Mouse (Mus musculus) megakaryocyte, embryonic 14.5 days (primary cell): ENCODE measurements around the gene Olfr652. TPM values are rescaled to one million over a fixed set of nuclear protein-coding genes. Genes with fewer than 3 reads are reported as not detected.

Source experiments
- H3K27me3 ChIP-seq: replicated peaks from 2 replicates; pipeline ENCODE3; 2012; ENCODE audit warnings: inconsistent platforms
- H3K36me3 ChIP-seq: replicated peaks from 2 replicates; pipeline ENCODE3; 2012; ENCODE audit warnings: low read length, inconsistent platforms, mixed read lengths
- H3K4me1 ChIP-seq: 2 replicates; pipeline ENCODE4 v1.6.1; 2012; ENCODE audit warnings: inconsistent platforms
- H3K4me3 ChIP-seq: replicated peaks from 2 replicates; pipeline ENCODE3; 2012; ENCODE audit warnings: moderate library complexity, mild to moderate bottlenecking, inconsistent platforms
- H3K9me3 ChIP-seq: 2 replicates; pipeline ENCODE4 v1.6.1; 2012; ENCODE audit warnings: inconsistent platforms
- FLI1 ChIP-seq: IDR thresholded peaks from 2 replicates; pipeline ENCODE4 v1.6.1; 2012; ENCODE audit warnings: low read length, inconsistent platforms, mixed read lengths
- GATA1 ChIP-seq: IDR thresholded peaks from 3 replicates; pipeline ENCODE4 v1.6.1; 2012; ENCODE audit warnings: mixed read lengths, low read length, inconsistent platforms, borderline replicate concordance
- polyA plus RNA-seq: library from polyadenylated mRNA; stranded (reverse); fragments of >175 nt; gene quantifications from 2 replicates; pipeline ENCODE4 v1.2.3, GENCODE M21; 2012; ENCODE audit warnings: low replicate concordance; ENCODE audit not compliant: insufficient read depth

Olfr652 gene
- not detected in 2 replicates for polyA plus RNA-seq

DNA sequence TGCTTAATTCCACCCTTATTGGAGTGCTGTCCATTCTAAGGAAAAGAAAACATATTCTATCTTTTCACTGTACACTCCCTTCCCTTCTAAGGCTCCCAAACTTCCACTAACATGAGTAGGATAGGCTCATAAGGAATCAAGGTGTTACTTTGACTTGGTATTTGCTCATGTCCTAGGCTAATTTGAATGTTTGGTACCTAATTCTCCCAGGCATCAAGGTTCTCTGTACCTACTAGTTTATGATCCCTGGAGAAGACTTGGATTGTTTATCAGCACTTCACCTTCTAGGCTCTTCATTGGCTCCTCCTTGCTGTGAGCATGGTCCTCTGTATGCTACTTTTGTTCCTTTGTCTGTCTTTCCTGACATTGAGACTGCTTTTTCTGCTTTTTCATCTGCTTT lies at the start of gene Olfr652:
Olfr652 (plus strand) TSS at position 301 of the 400 bp plus-strand sequence.
- Histone ChIP-seq H3K27me3 (no peaks in the 10 kb centered on the region), H3K9me3 (no peaks in the 10 kb centered on the region), H3K4me3 (no peak within 1 kb of the TSS), H3K36me3 (no peaks in the 10 kb centered on the region), H3K4me1 (no peaks in the 10 kb centered on the region)
- TF ChIP-seq FLI1 (no peak), GATA1 (no peak)

DNA sequence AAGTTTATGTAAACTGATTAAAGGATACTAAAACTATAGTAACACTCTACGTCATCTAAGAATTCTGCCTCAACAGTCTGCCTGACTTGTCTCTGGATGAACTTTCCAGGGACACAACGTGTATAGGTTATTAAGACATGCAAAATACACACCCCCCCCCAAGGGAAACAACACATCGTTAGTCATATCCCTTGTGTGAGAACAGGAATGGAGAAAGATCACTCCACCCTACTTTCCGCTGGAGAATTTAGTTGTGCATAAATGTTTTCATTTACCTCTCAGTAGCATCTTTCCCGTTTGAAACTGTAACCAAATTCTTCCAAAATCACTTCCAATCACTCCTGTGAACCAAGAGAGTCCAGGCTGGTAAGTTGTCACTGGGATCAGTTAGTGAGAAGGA lies 10.9 kb upstream of the Olfr652 start, which contains the start of gene Olfr651:
Olfr651 (plus strand) TSS at position 301 of the 400 bp plus-strand sequence.
- Histone ChIP-seq H3K27me3 (no peaks in the 10 kb centered on the region), H3K4me1 (no peaks in the 10 kb centered on the region), H3K9me3 (no peaks in the 10 kb centered on the region), H3K4me3 (no peak within 1 kb of the TSS), H3K36me3 (no peaks in the 10 kb centered on the region)
- TF ChIP-seq FLI1: no peak
- TF ChIP-seq GATA1: no peak

DNA sequence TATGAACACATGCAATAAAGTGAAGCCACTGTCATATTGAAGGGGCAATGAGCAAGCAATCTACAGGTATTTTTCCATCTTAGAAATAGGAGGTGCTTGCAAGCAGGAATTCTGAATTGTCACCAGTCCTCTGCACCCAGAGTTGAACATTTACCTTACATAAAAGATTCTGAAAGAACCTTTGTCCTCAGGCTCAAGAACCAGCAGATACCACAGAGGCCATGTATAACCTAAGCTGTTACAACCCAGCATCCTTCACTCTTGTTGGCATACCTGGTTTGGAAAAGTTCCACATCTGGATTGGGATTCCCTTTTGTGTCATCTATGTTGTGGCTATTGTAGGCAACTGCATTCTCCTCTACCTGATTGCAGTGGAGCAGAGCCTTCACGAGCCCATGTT lies 8.0 kb upstream of the Olfr652 start:
- Histone ChIP-seq H3K4me1 (no peaks in the 10 kb centered on the region), H3K9me3 (no peaks in the 10 kb centered on the region), H3K4me3 (no peak overlapping the region), H3K27me3 (no peaks in the 10 kb centered on the region), H3K36me3 (no peaks in the 10 kb centered on the region)
- TF ChIP-seq FLI1: no peak
- TF ChIP-seq GATA1: no peak

DNA sequence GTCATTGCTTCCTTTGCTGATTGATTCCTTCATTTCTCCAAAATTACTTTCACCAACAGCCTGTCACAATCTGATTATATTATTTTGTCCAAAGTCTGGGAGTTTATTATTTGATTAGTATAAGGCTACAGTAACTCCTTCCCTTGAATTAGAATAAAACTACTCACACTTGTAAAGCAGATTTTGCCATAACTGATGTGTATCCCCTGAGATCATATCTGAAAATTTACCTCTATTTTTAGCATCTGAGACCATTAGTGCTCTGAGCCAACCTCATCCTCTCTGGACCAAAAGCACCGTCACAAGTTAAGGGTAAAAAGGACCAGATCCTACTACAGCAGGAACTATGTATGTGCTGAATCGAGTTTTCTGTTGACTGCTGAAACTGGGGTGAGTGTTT lies 16.3 kb downstream of the Olfr652 start, which contains the start of gene Olfr653:
Olfr653 (plus strand) TSS at position 301 of the 400 bp plus-strand sequence.
- no peaks in the 10 kb centered on the region for H3K4me1 ChIP-seq
- H3K27me3 ChIP-seq: no peaks in the 10 kb centered on the region
- TF ChIP-seq GATA1 (no peak), FLI1 (no peak)
- 0 out of 2 replicates have a peak, but pooled peaks cover 4% of the 10 kb centered on the region for H3K9me3 ChIP-seq
- H3K36me3 ChIP-seq: no peaks in the 10 kb centered on the region
- H3K4me3 ChIP-seq: no peak within 1 kb of the TSS

DNA sequence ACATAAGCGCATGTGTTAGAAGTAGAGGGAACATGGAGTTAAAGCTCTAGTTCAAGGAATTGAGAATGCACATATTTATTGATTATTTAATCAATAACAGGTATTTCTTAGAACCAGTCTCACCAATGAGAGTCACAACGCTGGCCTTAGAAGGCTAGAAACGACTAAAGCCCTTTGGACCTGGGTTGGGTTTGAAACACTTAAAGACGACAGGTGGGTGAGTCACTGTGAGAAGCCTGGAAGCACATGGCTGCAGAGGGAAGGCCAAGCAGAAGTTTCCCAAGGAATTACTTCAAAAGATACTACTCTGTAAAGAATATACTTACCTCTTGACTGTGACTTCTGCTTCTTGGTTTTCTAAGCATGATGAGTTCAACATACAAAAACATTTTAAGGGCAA lies 20.1 kb downstream of the Olfr652 start:
- TF ChIP-seq GATA1 (no peak), FLI1 (no peak)
- Histone ChIP-seq H3K4me3 (no peak overlapping the region), H3K27me3 (no peaks in the 10 kb centered on the region), H3K4me1 (no peaks in the 10 kb centered on the region), H3K36me3 (no peaks in the 10 kb centered on the region), H3K9me3 (0 out of 2 replicates have a peak, but pooled peaks cover 4% of the 10 kb centered on the region)

DNA sequence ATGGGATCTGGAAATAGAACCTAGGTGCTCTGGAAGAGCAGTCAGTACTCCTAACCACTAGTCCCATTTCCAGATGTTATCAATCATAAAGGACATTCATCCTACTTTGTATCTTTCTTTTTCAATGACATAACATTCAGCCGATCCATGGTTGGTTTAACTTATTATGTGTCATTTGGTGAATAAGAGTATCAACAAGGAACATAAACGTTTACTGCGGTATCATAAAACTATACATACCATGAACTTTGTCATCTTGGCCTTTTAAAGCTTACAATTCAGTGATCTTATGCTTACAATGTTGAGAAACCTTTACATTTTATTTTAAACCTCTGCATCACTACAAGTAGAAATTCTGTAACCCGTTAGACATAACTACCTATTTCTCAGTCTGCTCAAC lies 20.7 kb downstream of the Olfr652 start:
- TF ChIP-seq GATA1: no peak
- TF ChIP-seq FLI1: no peak
- Histone ChIP-seq H3K4me3 (no peak overlapping the region), H3K4me1 (no peaks in the 10 kb centered on the region), H3K36me3 (no peaks in the 10 kb centered on the region), H3K9me3 (0 out of 2 replicates have a peak, but pooled peaks cover 4% of the 10 kb centered on the region), H3K27me3 (no peaks in the 10 kb centered on the region)

DNA sequence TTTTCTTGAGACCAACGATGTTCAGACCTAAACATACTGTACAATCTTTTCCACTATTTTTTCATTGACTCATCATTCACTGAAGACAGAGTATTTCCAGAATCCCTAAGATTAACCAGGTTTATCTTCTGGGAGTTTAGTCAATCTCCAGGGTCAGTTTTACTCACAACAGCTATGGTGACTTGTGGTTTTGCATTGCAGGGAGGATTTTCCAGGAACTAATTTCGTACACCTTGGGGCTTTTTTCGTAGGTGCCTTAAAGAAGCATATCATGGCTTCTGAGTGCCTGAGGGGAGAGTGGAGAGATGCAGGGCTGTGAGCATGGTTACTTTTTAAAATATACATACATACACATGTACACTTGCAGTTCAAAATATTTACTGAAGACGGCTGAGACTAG lies 26.0 kb downstream of the Olfr652 start, which contains the start of gene Olfr654:
Olfr654 (plus strand) TSS at position 301 of the 400 bp plus-strand sequence.
- H3K4me1 ChIP-seq: no peaks in the 10 kb centered on the region
- TF ChIP-seq GATA1: no peak
- TF ChIP-seq FLI1: no peak
- no peaks in the 10 kb centered on the region for H3K27me3 ChIP-seq
- H3K4me3 ChIP-seq: no peak within 1 kb of the TSS
- H3K9me3 ChIP-seq: peaks cover 5% of the 10 kb centered on the region; the same call in 1 of the 2 replicates
- no peaks in the 10 kb centered on the region for H3K36me3 ChIP-seq

DNA sequence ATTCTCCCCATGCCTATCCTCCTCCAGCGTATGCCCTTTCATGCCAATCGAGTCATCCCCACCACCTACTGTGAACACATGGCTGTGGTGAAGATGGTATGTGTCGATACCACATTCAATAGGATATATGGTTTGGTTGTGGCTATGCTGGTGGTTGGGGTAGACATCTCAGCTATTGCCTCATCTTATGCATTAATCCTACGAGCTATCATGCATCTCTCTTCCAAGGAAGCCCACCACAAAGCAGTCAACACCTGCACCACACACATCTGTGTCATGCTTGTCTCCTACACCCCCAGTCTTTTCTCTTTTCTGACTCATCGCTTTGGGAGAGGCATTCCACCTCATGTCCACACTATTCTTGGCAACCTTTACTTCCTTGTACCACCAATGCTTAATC lies 27.6 kb downstream of the Olfr652 start:
- H3K36me3 ChIP-seq: no peaks in the 10 kb centered on the region
- no peaks in the 10 kb centered on the region for H3K27me3 ChIP-seq
- peaks cover 5% of the 10 kb centered on the region; the same call in 1 of the 2 replicates for H3K9me3 ChIP-seq
- H3K4me3 ChIP-seq: peak overlapping the region; percentile 8
- H3K4me1 ChIP-seq: no peaks in the 10 kb centered on the region
- TF ChIP-seq FLI1: no peak
- TF ChIP-seq GATA1: no peak

DNA sequence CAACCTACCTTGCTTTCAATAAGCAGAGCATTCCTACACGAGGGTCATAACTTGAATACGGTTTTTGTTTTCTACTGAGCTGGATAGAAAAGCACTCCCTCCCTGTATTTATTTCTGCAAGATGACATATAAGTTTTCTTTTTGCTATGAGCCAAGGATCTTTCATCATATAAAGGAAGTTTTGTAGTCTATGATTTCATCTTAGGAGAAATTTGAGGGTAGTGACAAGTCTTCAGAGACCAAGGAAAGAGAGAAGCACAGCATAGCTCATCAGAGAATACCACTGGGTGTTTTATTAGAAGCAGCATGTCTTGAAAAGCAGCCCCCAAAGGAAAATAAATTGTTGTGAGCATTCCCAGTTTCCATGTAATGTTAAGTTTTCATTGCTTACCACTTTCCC lies 41.0 kb downstream of the Olfr652 start, which contains the start of gene Olfr655:
Olfr655 (minus strand) TSS at position 101 of the 400 bp plus-strand sequence.
- no peak for TF ChIP-seq GATA1
- no peak for TF ChIP-seq FLI1
- no peaks in the 10 kb centered on the region for H3K27me3 ChIP-seq
- no peaks in the 10 kb centered on the region for H3K4me1 ChIP-seq
- H3K4me3 ChIP-seq: no peak within 1 kb of the TSS
- no peaks in the 10 kb centered on the region for H3K36me3 ChIP-seq
- H3K9me3 ChIP-seq: no peaks in the 10 kb centered on the region

DNA sequence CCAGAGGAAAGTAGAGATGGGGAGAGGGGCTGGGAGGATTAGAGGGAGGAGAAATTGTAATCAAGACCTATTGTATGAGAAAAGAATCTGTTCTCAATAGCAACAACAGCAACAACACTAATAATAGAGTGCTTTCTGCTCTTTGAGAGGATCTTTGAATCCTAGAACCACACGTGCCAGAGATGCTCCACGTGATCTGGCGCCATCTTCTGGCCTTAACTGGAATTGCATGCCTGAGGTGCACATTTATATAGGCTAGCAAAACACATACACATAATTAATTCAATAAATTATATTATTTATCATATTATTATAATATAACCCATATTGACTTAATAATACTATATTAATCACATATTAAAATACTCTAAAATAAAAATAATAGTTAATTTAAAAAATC lies 42.5 kb downstream of the Olfr652 start:
- TF ChIP-seq FLI1: no peak
- TF ChIP-seq GATA1: no peak
- Histone ChIP-seq H3K27me3 (no peaks in the 10 kb centered on the region), H3K4me1 (no peaks in the 10 kb centered on the region), H3K9me3 (no peaks in the 10 kb centered on the region), H3K4me3 (no peak overlapping the region), H3K36me3 (no peaks in the 10 kb centered on the region)
